Mouse (Mus musculus) C2C12 (cell line): ENCODE measurements around the gene Kndc1. TPM values are rescaled to one million over a fixed set of nuclear protein-coding genes. Genes with fewer than 3 reads are reported as not detected.

Source experiments
- H3K27me3 ChIP-seq: one replicate; pipeline ENCODE4 v1.6.1; 2011; ENCODE audit not compliant: control insufficient read depth, insufficient read depth, insufficient read length
- H3K36me3 ChIP-seq: one replicate; pipeline ENCODE4 v1.6.1; 2011; ENCODE audit not compliant: control insufficient read depth, insufficient read depth
- H3K4me3 ChIP-seq: one replicate; pipeline ENCODE4 v1.5.1; 2011; ENCODE audit warnings: mild to moderate bottlenecking, control low read depth; ENCODE audit not compliant: poor library complexity, insufficient read depth, severe bottlenecking
- H3K79me2 ChIP-seq: one replicate; pipeline ENCODE4 v1.6.1; 2011; ENCODE audit not compliant: control insufficient read depth, insufficient read depth
- H3K79me3 ChIP-seq: one replicate; pipeline ENCODE4 v1.6.1; 2011; ENCODE audit warnings: low read depth, control low read depth
- H3ac ChIP-seq: one replicate; pipeline ENCODE3; 2011; ENCODE audit warnings: low read depth; ENCODE audit not compliant: control insufficient read depth, insufficient read length
- CEBPB ChIP-seq: IDR thresholded peaks from one replicate; pipeline ENCODE4 v1.6.1; 2011; ENCODE audit warnings: low read depth, mild to moderate bottlenecking, control low read depth, moderate library complexity
- CTCF ChIP-seq: IDR thresholded peaks from one replicate; pipeline ENCODE4 v1.5.1; 2011; ENCODE audit not compliant: control insufficient read depth, insufficient read depth, insufficient read length
- FOSL1 ChIP-seq: IDR thresholded peaks from one replicate; pipeline ENCODE4 v1.8.0; 2011; ENCODE audit warnings: mild to moderate bottlenecking, low read length; ENCODE audit not compliant: poor library complexity, insufficient read depth, severe bottlenecking
- MAX ChIP-seq: IDR thresholded peaks from one replicate; pipeline ENCODE4 v1.6.1; 2011; ENCODE audit warnings: mild to moderate bottlenecking, control low read depth
- MYOD1 ChIP-seq: IDR thresholded peaks from one replicate; pipeline ENCODE4 v1.6.1; 2011; ENCODE audit warnings: low read depth; ENCODE audit not compliant: control insufficient read depth, insufficient read length
- MYOG ChIP-seq: IDR thresholded peaks from one replicate; pipeline ENCODE4 v1.6.1; 2011; ENCODE audit not compliant: control insufficient read depth, insufficient read length; ENCODE audit errors: extremely low read depth
- USF1 ChIP-seq: IDR thresholded peaks from one replicate; pipeline ENCODE4 v1.6.1; 2011; ENCODE audit warnings: low read depth, mild to moderate bottlenecking, control low read depth, moderate library complexity
- polyA plus RNA-seq: library from polyadenylated mRNA; unstranded; fragments of >200 nt; fragmentation: generic; extraction: Trizol; gene quantifications from one replicate; pipeline ENCODE4 v1.2.1, GENCODE M21; 2012; ENCODE audit warnings: missing spikeins

The Kndc1 gene
- polyA plus RNA-seq, 1 experiment = not detected

DNA sequence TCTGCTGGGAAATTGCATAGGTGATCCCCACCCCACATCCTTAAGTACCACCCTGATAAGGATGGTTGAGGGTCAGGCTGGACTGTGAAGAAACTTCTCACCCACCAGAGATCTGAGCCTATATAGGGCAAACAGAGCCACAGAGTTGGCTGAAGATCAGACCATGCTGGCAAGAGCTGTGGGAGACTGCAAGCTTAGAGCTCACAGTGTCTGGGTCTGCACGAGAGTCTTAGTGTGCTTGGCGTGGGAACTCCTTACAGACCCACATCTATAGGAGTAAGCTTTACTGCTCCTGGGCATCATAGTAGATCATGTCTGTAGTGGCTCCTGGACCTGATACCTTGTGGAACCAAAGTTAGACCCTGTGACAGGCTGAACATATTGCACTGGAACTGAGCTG, 4.1 kb downstream of the Kndc1 start:
- H3K27me3 ChIP-seq = peaks cover 51% of the 10 kb centered on the region
- H3K79me3 ChIP-seq = no peaks in the 10 kb centered on the region
- H3ac ChIP-seq = no peak overlapping the region
- H3K36me3 ChIP-seq = no peaks in the 10 kb centered on the region
- TF ChIP-seq MYOG = no peak
- TF ChIP-seq FOSL1 = no peak
- TF ChIP-seq CEBPB = no peak
- no peaks in the 10 kb centered on the region for H3K79me2 ChIP-seq
- no peak overlapping the region for H3K4me3 ChIP-seq

GRCm38 (mm10) chr7:139899505-139899904, 5.0 kb downstream of the Kndc1 start:
- Histone ChIP-seq H3K36me3 (no peaks in the 10 kb centered on the region), H3K4me3 (no peak overlapping the region), H3K79me3 (no peaks in the 10 kb centered on the region), H3K79me2 (no peaks in the 10 kb centered on the region), H3ac (no peak overlapping the region), H3K27me3 (peaks cover 49% of the 10 kb centered on the region)
- no peak for TF ChIP-seq MYOD1

DNA sequence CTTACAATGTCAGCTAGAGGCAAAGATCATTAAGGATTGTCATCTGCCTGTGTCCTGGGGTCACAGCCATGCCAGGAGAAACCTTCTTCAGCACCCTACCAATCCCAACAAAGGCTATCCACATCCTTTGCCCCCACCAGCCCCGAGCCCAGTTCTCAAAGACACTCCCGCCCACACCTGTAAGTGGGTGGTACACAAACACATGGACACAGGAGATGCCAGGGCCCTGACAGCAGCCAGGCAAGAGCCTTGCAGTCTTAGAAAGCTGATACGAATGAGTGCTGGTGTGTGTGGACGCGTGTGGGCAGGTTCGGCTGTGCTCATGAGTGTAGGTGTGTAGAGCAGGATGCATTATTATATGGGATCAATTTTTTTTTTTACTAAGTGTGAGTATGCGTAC, 6.0 kb downstream of the Kndc1 start:
- no peak for TF ChIP-seq MYOG
- H3K79me2 ChIP-seq = no peaks in the 10 kb centered on the region
- peaks cover 49% of the 10 kb centered on the region for H3K27me3 ChIP-seq
- H3K4me3 ChIP-seq = no peak overlapping the region
- no peaks in the 10 kb centered on the region for H3K79me3 ChIP-seq
- no peak overlapping the region for H3ac ChIP-seq
- H3K36me3 ChIP-seq = no peaks in the 10 kb centered on the region

GRCm38 (mm10) chr7:139900896-139901295, 6.4 kb downstream of the Kndc1 start:
- H3K27me3 ChIP-seq = peaks cover 50% of the 10 kb centered on the region
- no peaks in the 10 kb centered on the region for H3K79me2 ChIP-seq
- no peaks in the 10 kb centered on the region for H3K79me3 ChIP-seq
- TF ChIP-seq FOSL1 (no peak), MYOG (no peak), MAX (no peak)
- H3ac ChIP-seq = no peak overlapping the region
- H3K4me3 ChIP-seq = no peak overlapping the region
- no peaks in the 10 kb centered on the region for H3K36me3 ChIP-seq

- no peaks in the 10 kb centered on the region for H3K79me3 ChIP-seq
- TF ChIP-seq CEBPB (no peak), CTCF (no peak), USF1 (no peak), MYOG (no peak), MAX (no peak), MYOD1 (no peak), FOSL1 (no peak)
- no peaks in the 10 kb centered on the region for H3K79me2 ChIP-seq
- no peaks in the 10 kb centered on the region for H3K36me3 ChIP-seq
- no peak overlapping the region for H3K4me3 ChIP-seq
- H3K27me3 ChIP-seq = peaks cover 45% of the 10 kb centered on the region
- H3ac ChIP-seq = no peak overlapping the region
Measured at GRCm38 (mm10) chr7:139901981-139902380, 7.5 kb downstream of the Kndc1 start.

GRCm38 (mm10) chr7:139905261-139905660, 10.8 kb downstream of the Kndc1 start:
- no peak overlapping the region for H3K4me3 ChIP-seq
- peaks cover 46% of the 10 kb centered on the region for H3K27me3 ChIP-seq
- H3K36me3 ChIP-seq = no peaks in the 10 kb centered on the region
- H3K79me3 ChIP-seq = no peaks in the 10 kb centered on the region
- H3ac ChIP-seq = no peak overlapping the region
- H3K79me2 ChIP-seq = no peaks in the 10 kb centered on the region
- TF ChIP-seq CTCF (no peak), MYOG (no peak), FOSL1 (no peak), MYOD1 (no peak), CEBPB (no peak), MAX (no peak)

GRCm38 (mm10) chr7:139905661-139906060, 11.2 kb downstream of the Kndc1 start:
- Histone ChIP-seq H3K4me3 (no peak overlapping the region), H3K79me2 (no peaks in the 10 kb centered on the region), H3K27me3 (peaks cover 42% of the 10 kb centered on the region), H3K36me3 (no peaks in the 10 kb centered on the region), H3ac (no peak overlapping the region), H3K79me3 (no peaks in the 10 kb centered on the region)
- TF ChIP-seq CTCF = no peak
- no peak for TF ChIP-seq MYOG
- no peak for TF ChIP-seq CEBPB
- TF ChIP-seq MAX = no peak
- TF ChIP-seq FOSL1 = no peak
- no peak for TF ChIP-seq MYOD1
- no peak for TF ChIP-seq USF1
